ENCODE assay signal across 11 mouse cellular contexts in the genomic region with DNA sequence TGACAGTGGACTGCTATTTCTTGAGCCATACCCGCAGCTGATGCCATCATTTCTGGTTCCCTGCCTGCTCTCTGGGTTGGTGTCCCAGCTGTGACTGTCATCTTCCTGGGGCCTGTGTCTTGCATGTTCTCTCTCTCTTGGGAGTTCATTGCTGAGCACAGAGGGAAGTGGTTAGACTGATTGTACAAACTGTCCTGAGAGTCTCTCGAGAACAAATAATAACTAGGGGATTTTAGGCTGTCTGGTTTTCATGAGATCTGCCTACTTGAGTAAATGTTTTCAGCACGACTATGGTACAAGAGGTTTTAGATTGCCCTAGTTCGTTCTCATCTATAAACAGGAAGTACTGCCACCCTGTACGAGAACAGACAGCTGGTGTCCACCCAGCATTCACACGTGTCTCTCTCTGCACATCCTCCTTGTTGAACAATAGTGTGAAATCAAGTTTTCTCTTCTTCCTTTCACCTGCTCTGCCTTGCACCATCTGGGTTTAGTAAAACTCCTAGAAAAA. TPM values are rescaled to one million over a fixed set of nuclear protein-coding genes. Genes with fewer than 3 reads are reported as not detected.
DNase-seq lines count a peak whose midpoint lies in the region; ATAC-seq and TF ChIP-seq lines count a peak whose summit lies in the region.
"Had no signal": no experiment of that assay in that cellular context is flagged by ENCODE, and none has a peak within 500 bp of the region (broad histone marks: within the 10 kb centered on the region; RNA-seq: fewer than 3 reads in every experiment).

No protein-coding gene starts in this region.

- TF ChIP-seq CTCF in kidney, adult 2 months (conservative IDR thresholded peaks at IDR 0.05; ENCODE audit: insufficient read depth, insufficient read length, low read depth, low read length): no peak

- 43% methylated on average over 6 of the region's 6 CpGs for WGBS in kidney, adult 2 months
- WGBS in intestine, embryonic 16.5 days: 45% methylated on average over 6 of the region's 6 CpGs
- WGBS in limb, embryonic 10.5 days: 83% methylated on average over 6 of the region's 6 CpGs

- peak; percentile 4; the same call in 1 of the 2 replicates for ATAC-seq in intestine, embryonic 16.5 days
- ATAC-seq: forebrain, embryonic 16.5 days had no signal

- H3K4me1 ChIP-seq in kidney, adult 2 months (ENCODE audit: control insufficient read depth, insufficient read depth, low read length): no peaks in the 10 kb centered on the region; the same call in 1 of the 2 replicates
- H3K4me1 ChIP-seq in intestine, embryonic 16.5 days (ENCODE audit: control insufficient read depth, insufficient read depth, low read length): peaks cover 17% of the 10 kb centered on the region
- H3K4me1 ChIP-seq in limb, embryonic 10.5 days: peaks cover 10% of the 10 kb centered on the region; the same call in 1 of the 2 replicates

- no peak overlapping the region for H3K4me3 ChIP-seq in kidney, adult 2 months (ENCODE audit: insufficient read depth, low read depth, low read length)
- H3K4me3 ChIP-seq in intestine, embryonic 16.5 days (ENCODE audit: low read length): no peak overlapping the region
- no peak overlapping the region for H3K4me3 ChIP-seq in limb, embryonic 10.5 days
- H3K4me3 ChIP-seq: megakaryocyte, embryonic 14.5 days had no signal

- H3K36me3 ChIP-seq in kidney, adult 2 months (ENCODE audit: control insufficient read depth, insufficient read depth, low read length): peaks cover 6% of the 10 kb centered on the region
- peaks cover 24% of the 10 kb centered on the region for H3K36me3 ChIP-seq in intestine, embryonic 16.5 days (ENCODE audit: control insufficient read depth, insufficient read depth, low read length)
- peaks cover 9% of the 10 kb centered on the region for H3K36me3 ChIP-seq in splenic B cell, adult 2 months (ENCODE audit: control insufficient read depth, insufficient read depth, low read length, poor library complexity, severe bottlenecking)
- peaks cover 63% of the 10 kb centered on the region for H3K36me3 ChIP-seq in limb, embryonic 10.5 days

- intact Hi-C loops in left cerebral cortex, postnatal 36 days (cut with DNase I): no loop called here

- H3K4me2 ChIP-seq in intestine, embryonic 16.5 days (ENCODE audit: low read depth, low read length): no peak overlapping the region

- H3K9ac ChIP-seq in intestine, embryonic 16.5 days (ENCODE audit: low read depth, low read length): no peak overlapping the region

- H3K27ac ChIP-seq in kidney, adult 2 months (ENCODE audit: insufficient read depth, low read depth, low read length): peak overlapping the region; percentile 29; the same call in 1 of the 2 replicates
- H3K27ac ChIP-seq in intestine, embryonic 16.5 days (ENCODE audit: low read length): 0 out of 2 replicates have a peak overlapping the region, but pooled peaks have one; percentile 25
- H3K27ac ChIP-seq in limb, embryonic 10.5 days: no peak overlapping the region

- no peaks in the 10 kb centered on the region for H3K27me3 ChIP-seq in kidney, adult 2 months (replicated peaks; ENCODE audit: control insufficient read depth, insufficient read depth, low read length)
- H3K27me3 ChIP-seq in intestine, embryonic 16.5 days (replicated peaks; ENCODE audit: control insufficient read depth, insufficient read depth, low read length): no peaks in the 10 kb centered on the region
- H3K27me3 ChIP-seq in splenic B cell, adult 2 months (ENCODE audit: control insufficient read depth, insufficient read depth, low read length, poor library complexity, severe bottlenecking): no peaks in the 10 kb centered on the region
- H3K27me3 ChIP-seq in limb, embryonic 10.5 days (ENCODE audit: low read depth, poor library complexity, severe bottlenecking): no peaks in the 10 kb centered on the region
- H3K27me3 ChIP-seq: megakaryocyte, embryonic 14.5 days had no signal

- no peaks in the 10 kb centered on the region for H3K9me3 ChIP-seq in intestine, embryonic 16.5 days (ENCODE audit: control insufficient read depth, low read length)
- H3K9me3 ChIP-seq in limb, embryonic 10.5 days (replicated peaks): no peaks in the 10 kb centered on the region
- H3K9me3 ChIP-seq: megakaryocyte, embryonic 14.5 days had no signal

- DNase-seq in kidney, adult 2 months: peak; percentile 33
- DNase-seq in kidney, postnatal 10 days: no peak
- DNase-seq in T-cell, adult 2 months (ENCODE audit: low spot score): peak; percentile 32
- DNase-seq in splenic B cell, adult 2 months (ENCODE audit: low read depth, low spot score): peak; percentile 75
- DNase-seq in adrenal gland, postnatal 10 days: no peak
- no peak for DNase-seq in left cerebral cortex, postnatal 36 days (ENCODE audit: low spot score in 2 of 2)
- DNase-seq in limb, embryonic 10.5 days (ENCODE audit: low spot score): no peak

- TF ChIP-seq POLR2A in kidney, adult 2 months (IDR thresholded peaks at IDR 0.05; ENCODE audit: low read depth, low read length): no peak

RNA-seq across cellular contexts. Expression of gene Ston1, which starts 15.9 kb away (rescaled TPM):
- 22.5 and 25.6 TPM in 2 replicates for polyA plus RNA-seq in kidney, adult 2 months (2012; rRNA removed)
- 3.9 and 4.3 TPM in 2 replicates for polyA plus RNA-seq in intestine, embryonic 16.5 days (2015; fragmentation: Nextera tagmentation; extraction: Ambion mirVana)
- 10 to 100 TPM; 25.0 to 25.1 TPM for total RNA-seq in adrenal gland, postnatal 10 days (2021)
- 1 to 10 TPM; 5.8 to 6.2 TPM for total RNA-seq in left cerebral cortex, postnatal 36 days (2021)
- polyA plus RNA-seq in limb, embryonic 10.5 days (2016; fragmentation: Nextera tagmentation; extraction: Ambion mirVana): 2.4 and 3.0 TPM in 2 replicates
- total RNA-seq: hematopoietic stem cell, adult 5-6 weeks had no signal

RNA-seq across cellular contexts. Expression of gene Ppp1r21, which starts 51.6 kb away (rescaled TPM):
- polyA plus RNA-seq in kidney, adult 2 months (2012; rRNA removed): 39.5 and 47.7 TPM in 2 replicates
- 16.8 and 17.8 TPM in 2 replicates for polyA plus RNA-seq in intestine, embryonic 16.5 days (2015; fragmentation: Nextera tagmentation; extraction: Ambion mirVana)
- total RNA-seq in adrenal gland, postnatal 10 days (2021): 10 to 100 TPM; 30.9 to 31.1 TPM
- total RNA-seq in left cerebral cortex, postnatal 36 days (2021): 10 to 100 TPM; 79.7 to 81.5 TPM
- polyA plus RNA-seq in limb, embryonic 10.5 days (2016; fragmentation: Nextera tagmentation; extraction: Ambion mirVana): 14.2 and 15.9 TPM in 2 replicates

Comparison
In these comparisons a context has a peak if more than half of its experiments do, and no peak if none do; other contexts are left out.
1. DNase-seq: peak in kidney, adult 2 months (single experiment), T-cell, adult 2 months (single experiment) and splenic B cell, adult 2 months (single experiment); none in kidney, postnatal 10 days (single experiment), adrenal gland, postnatal 10 days (single experiment), left cerebral cortex, postnatal 36 days (0 of 2) and limb, embryonic 10.5 days (single experiment).